Mouse (Mus musculus) lung, postnatal 0 days (tissue): ENCODE measurements at regions not wholly inside any gene's neighbourhood (a gene's known extent, or its start where the extent isn't known, plus 50 kb on each side); places are given as distances from the start of the nearest gene placed in this dataset.

Experiments
- CTCF ChIP-seq: IDR thresholded peaks from 2 replicates; pipeline ENCODE4 v1.5.1; 2016; ENCODE audit warnings: antibody characterized with exemption, mild to moderate bottlenecking
- EP300 ChIP-seq: IDR thresholded peaks from 2 replicates; pipeline ENCODE4 v1.6.1; 2016; ENCODE audit warnings: antibody characterized with exemption, mild to moderate bottlenecking, control low read depth

DNA sequence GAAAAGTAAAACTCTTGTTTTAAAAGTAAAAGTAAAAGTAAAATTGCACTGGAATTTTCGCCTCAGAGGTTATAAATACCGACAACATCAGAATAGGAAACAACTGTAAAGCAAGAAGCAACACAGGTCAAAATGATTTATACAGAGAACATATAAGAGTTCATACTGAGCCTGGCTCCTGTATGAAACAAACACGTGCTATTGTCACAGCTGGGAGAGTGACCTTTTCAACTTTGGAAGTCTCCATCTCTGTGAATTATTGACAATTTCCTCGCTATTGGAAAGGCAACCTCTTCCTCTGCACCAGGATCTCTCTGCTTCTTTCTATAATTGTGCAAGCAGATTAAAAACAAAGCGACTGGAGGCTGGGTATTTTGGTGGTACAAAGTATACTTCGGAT is 70.0 kb upstream of the Tll1 start:
- no peak for TF ChIP-seq EP300
- TF ChIP-seq CTCF, result no peak
